Mouse (Mus musculus) ES-Bruce4 (cell line): ENCODE results near the gene Hipk2. TPM values are rescaled to one million over a fixed set of nuclear protein-coding genes. Genes with fewer than 3 reads are reported as not detected.

ENCODE experiments used
- H3K27ac ChIP-seq: 2 replicates; pipeline ENCODE4 v1.5.1; 2012; ENCODE audit warnings: low read length, inconsistent platforms; ENCODE audit not compliant: insufficient read depth
- H3K27me3 ChIP-seq: 2 replicates; pipeline ENCODE4 v1.6.1; 2012; ENCODE audit warnings: mild to moderate bottlenecking, low read length, inconsistent platforms; ENCODE audit not compliant: control insufficient read depth, poor library complexity, insufficient read depth, severe bottlenecking
- H3K36me3 ChIP-seq: 2 replicates; pipeline ENCODE4 v1.6.1; 2012; ENCODE audit warnings: inconsistent platforms, mild to moderate bottlenecking, low read length, moderate library complexity; ENCODE audit not compliant: control insufficient read depth, poor library complexity, insufficient read depth, severe bottlenecking
- H3K4me1 ChIP-seq: one replicate; pipeline ENCODE4 v1.8.1; 2011; ENCODE audit warnings: low read length; ENCODE audit not compliant: control insufficient read depth, insufficient read depth
- H3K4me3 ChIP-seq: 2 replicates; pipeline ENCODE4 v1.5.1; 2011; ENCODE audit warnings: low read depth, mild to moderate bottlenecking, low read length
- H3K9ac ChIP-seq: 2 replicates; pipeline ENCODE4 v1.6.1; 2012; ENCODE audit warnings: low read depth, mild to moderate bottlenecking, inconsistent platforms; ENCODE audit not compliant: poor library complexity, severe bottlenecking
- H3K9me3 ChIP-seq: replicated peaks from 2 replicates; pipeline ENCODE4 v1.6.1; 2012; ENCODE audit warnings: mild to moderate bottlenecking, low read length, inconsistent platforms; ENCODE audit not compliant: control insufficient read depth, poor library complexity, insufficient read depth, severe bottlenecking
- CTCF ChIP-seq: IDR thresholded peaks from one replicate; pipeline ENCODE4 v1.8.1; 2011; ENCODE audit warnings: low read depth, low read length
- EP300 ChIP-seq: IDR thresholded peaks from 2 replicates; pipeline ENCODE4 v1.6.1; 2011; ENCODE audit warnings: low read depth, low read length; ENCODE audit not compliant: insufficient read depth
- POLR2A ChIP-seq: IDR thresholded peaks from one replicate; pipeline ENCODE4 v1.8.1; 2011; ENCODE audit warnings: low read length; ENCODE audit not compliant: insufficient read depth
- polyA plus RNA-seq: library from polyadenylated mRNA; stranded (reverse); fragments of >200 nt; gene quantifications from 2 replicates; pipeline ENCODE4 v1.2.4, GENCODE M21; 2011; ENCODE audit warnings: low read depth; ENCODE audit not compliant: missing spikeins, insufficient read depth, insufficient read length

Gene Hipk2
- polyA plus RNA-seq, 1 experiment, result 17.8 TPM

DNA sequence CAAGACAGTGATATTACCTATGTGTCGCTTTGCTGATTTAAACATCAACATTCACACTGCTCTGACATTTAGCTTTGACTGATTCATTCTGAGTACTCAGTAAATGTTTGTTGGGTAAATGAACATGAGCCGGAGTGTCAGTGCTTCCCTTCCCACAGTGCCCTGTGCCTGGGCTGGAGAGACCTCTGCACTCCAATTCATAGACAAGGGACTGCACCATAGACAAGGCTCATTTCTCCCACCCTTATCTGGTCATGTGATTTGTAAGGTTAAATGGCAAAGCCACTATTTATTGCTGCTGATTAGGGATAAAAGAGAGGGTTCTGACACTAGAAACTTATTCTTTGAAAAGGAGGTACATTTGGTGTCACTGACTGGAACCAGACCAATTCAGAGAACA lies 118.4 kb downstream of the Hipk2 start:
- Histone ChIP-seq H3K27ac (no peak overlapping the region), H3K4me3 (no peak overlapping the region)

GRCm38 (mm10) chr6:38756968-38757367 lies 119.0 kb downstream of the Hipk2 start:
- Histone ChIP-seq H3K4me1 (no peaks in the 10 kb centered on the region), H3K36me3 (no peaks in the 10 kb centered on the region), H3K27ac (no peak overlapping the region), H3K27me3 (no peaks in the 10 kb centered on the region), H3K4me3 (no peak overlapping the region), H3K9me3 (no peaks in the 10 kb centered on the region), H3K9ac (no peak overlapping the region)
- TF ChIP-seq POLR2A (no peak), EP300 (no peak), CTCF (no peak)

More for the DNA sequence above, 118.4 kb downstream of the Hipk2 start:
- Histone ChIP-seq H3K9ac (no peak overlapping the region), H3K9me3 (no peaks in the 10 kb centered on the region), H3K27me3 (no peaks in the 10 kb centered on the region), H3K36me3 (no peaks in the 10 kb centered on the region), H3K4me1 (no peaks in the 10 kb centered on the region)
- no peak for TF ChIP-seq POLR2A
- TF ChIP-seq EP300, result no peak
- TF ChIP-seq CTCF, result no peak

- TF ChIP-seq POLR2A, result no peak
- TF ChIP-seq CTCF, result no peak
- TF ChIP-seq EP300, result no peak
- no peak overlapping the region for H3K4me3 ChIP-seq
Measured at GRCm38 (mm10) chr6:38755961-38756360, 120.0 kb downstream of the Hipk2 start.

GRCm38 (mm10) chr6:38755188-38755587 lies 120.8 kb downstream of the Hipk2 start:
- Histone ChIP-seq H3K27ac (no peak overlapping the region), H3K27me3 (no peaks in the 10 kb centered on the region), H3K9ac (no peak overlapping the region), H3K4me3 (no peak overlapping the region), H3K9me3 (no peaks in the 10 kb centered on the region), H3K4me1 (no peaks in the 10 kb centered on the region), H3K36me3 (no peaks in the 10 kb centered on the region)
- TF ChIP-seq CTCF (no peak), POLR2A (no peak), EP300 (no peak)

More at GRCm38 (mm10) chr6:38755961-38756360, 120.0 kb downstream of the Hipk2 start:
- Histone ChIP-seq H3K27ac (no peak overlapping the region), H3K9me3 (no peaks in the 10 kb centered on the region), H3K9ac (no peak overlapping the region), H3K36me3 (no peaks in the 10 kb centered on the region), H3K27me3 (no peaks in the 10 kb centered on the region), H3K4me1 (no peaks in the 10 kb centered on the region)

- H3K9ac ChIP-seq, result no peak overlapping the region
- H3K9me3 ChIP-seq, result no peaks in the 10 kb centered on the region
- H3K27ac ChIP-seq, result no peak overlapping the region
- H3K4me1 ChIP-seq, result no peaks in the 10 kb centered on the region
- H3K36me3 ChIP-seq, result no peaks in the 10 kb centered on the region
- no peaks in the 10 kb centered on the region for H3K27me3 ChIP-seq
- no peak overlapping the region for H3K4me3 ChIP-seq
- TF ChIP-seq CTCF (no peak), POLR2A (no peak), EP300 (no peak)
Measured at GRCm38 (mm10) chr6:38753729-38754128, 122.2 kb downstream of the Hipk2 start.

DNA sequence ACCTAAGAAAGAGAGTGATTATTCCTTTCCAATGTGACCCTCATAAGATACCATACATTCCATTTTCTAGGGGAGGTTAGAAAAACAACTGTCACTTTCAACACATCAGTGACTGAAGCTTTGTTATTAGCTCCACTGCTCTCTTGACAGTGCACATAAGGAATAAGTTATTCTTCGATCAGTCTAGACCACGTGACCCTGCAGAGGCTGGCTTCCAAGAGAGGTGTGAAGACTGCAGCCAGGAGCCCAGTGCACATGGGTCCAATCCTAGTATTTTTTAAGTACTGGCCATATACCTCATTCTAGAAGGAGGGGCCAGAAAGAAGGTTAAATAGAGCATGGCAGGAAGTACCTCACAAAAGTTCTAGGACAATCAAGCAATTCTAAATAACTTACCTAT lies 122.9 kb downstream of the Hipk2 start:
- Histone ChIP-seq H3K9ac (no peak overlapping the region), H3K36me3 (no peaks in the 10 kb centered on the region), H3K4me3 (no peak overlapping the region), H3K27ac (no peak overlapping the region), H3K27me3 (no peaks in the 10 kb centered on the region), H3K9me3 (no peaks in the 10 kb centered on the region), H3K4me1 (no peaks in the 10 kb centered on the region)
- TF ChIP-seq CTCF, result no peak
- TF ChIP-seq EP300, result no peak
- TF ChIP-seq POLR2A, result no peak

DNA sequence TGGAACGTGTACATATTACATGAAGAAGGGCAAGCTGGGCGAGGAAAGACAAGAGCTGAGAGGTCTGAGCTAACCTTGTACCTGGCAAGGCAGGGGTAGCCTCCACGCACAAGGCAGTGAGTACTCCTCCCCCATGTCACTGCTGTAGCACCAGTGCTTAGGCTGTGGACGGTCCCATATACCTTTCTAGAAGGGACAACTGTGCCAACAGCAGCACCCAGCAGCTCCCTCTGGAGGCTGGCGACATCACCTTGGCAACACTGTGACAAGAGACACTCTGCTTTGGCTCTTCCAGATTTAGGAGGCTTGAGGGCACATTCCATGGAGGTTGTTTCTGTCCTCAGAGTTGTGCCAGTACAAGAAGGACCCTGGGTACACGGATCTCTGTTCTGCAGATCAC lies 123.5 kb downstream of the Hipk2 start:
- no peak for TF ChIP-seq POLR2A
- TF ChIP-seq CTCF, result no peak
- no peak for TF ChIP-seq EP300
- no peaks in the 10 kb centered on the region for H3K9me3 ChIP-seq
- H3K4me3 ChIP-seq, result no peak overlapping the region
- H3K27ac ChIP-seq, result no peak overlapping the region
- no peaks in the 10 kb centered on the region for H3K36me3 ChIP-seq
- no peak overlapping the region for H3K9ac ChIP-seq
- H3K4me1 ChIP-seq, result no peaks in the 10 kb centered on the region
- H3K27me3 ChIP-seq, result no peaks in the 10 kb centered on the region
